Mouse (Mus musculus): ENCODE measurements around the gene B3gnt7.
"Not testable (repeated sequence)": the region's sequence is repeated elsewhere in the genome, so short reads cannot be mapped to it uniquely, and the experiment has no call there.

Gene B3gnt7

GRCm38 (mm10) chr1:86303063-86303872 is 636 bp downstream of the B3gnt7 start:
- DNase-seq (ENCODE audit: low spot score), result peak; percentile 71

GRCm38 (mm10) chr1:86303873-86304250 is 1.2 kb downstream of the B3gnt7 start:
- no peak for DNase-seq (ENCODE audit: low spot score)

GRCm38 (mm10) chr1:86306686-86307085 is 4.1 kb downstream of the B3gnt7 start:
- DNase-seq (ENCODE audit: low spot score), result no peak

GRCm38 (mm10) chr1:86307177-86307762 is 4.6 kb downstream of the B3gnt7 start:
- no peak for DNase-seq (ENCODE audit: low spot score)

GRCm38 (mm10) chr1:86307871-86308641 is 5.4 kb downstream of the B3gnt7 start:
- no peak for DNase-seq (ENCODE audit: low spot score)

- no peak for DNase-seq (ENCODE audit: low spot score)
Observed at GRCm38 (mm10) chr1:86309270-86309833, 6.7 kb downstream of the B3gnt7 start.

GRCm38 (mm10) chr1:86310536-86311310 is 8.1 kb downstream of the B3gnt7 start:
- no peak for DNase-seq (ENCODE audit: low spot score)

- DNase-seq (ENCODE audit: low spot score), result no peak
Observed at GRCm38 (mm10) chr1:86311467-86312005, 8.9 kb downstream of the B3gnt7 start.

GRCm38 (mm10) chr1:86312269-86312668 is 9.6 kb downstream of the B3gnt7 start:
- no peak for DNase-seq (ENCODE audit: low spot score)

- no peak for DNase-seq (ENCODE audit: low spot score)
Observed at GRCm38 (mm10) chr1:86313096-86313771, 10.6 kb downstream of the B3gnt7 start.

- DNase-seq (ENCODE audit: low spot score), result no peak
Observed at GRCm38 (mm10) chr1:86313772-86314125, 11.1 kb downstream of the B3gnt7 start.

GRCm38 (mm10) chr1:86320822-86321413 is 18.3 kb downstream of the B3gnt7 start:
- no peak for DNase-seq (ENCODE audit: low spot score)

- DNase-seq (ENCODE audit: low spot score), result no peak
Observed at GRCm38 (mm10) chr1:86336330-86336729, 33.7 kb downstream of the B3gnt7 start.

GRCm38 (mm10) chr1:86339156-86339812 is 36.7 kb downstream of the B3gnt7 start:
- DNase-seq (ENCODE audit: low spot score), result no peak

- not testable (repeated sequence) for DNase-seq (ENCODE audit: low spot score)
Observed at GRCm38 (mm10) chr1:86341096-86341495, 38.5 kb downstream of the B3gnt7 start.

GRCm38 (mm10) chr1:86342371-86342770 is 39.7 kb downstream of the B3gnt7 start:
- DNase-seq (ENCODE audit: low spot score), result no peak

- DNase-seq (ENCODE audit: low spot score), result no peak
Observed at GRCm38 (mm10) chr1:86343087-86343645, 40.5 kb downstream of the B3gnt7 start.

- no peak for DNase-seq (ENCODE audit: low spot score)
Observed at GRCm38 (mm10) chr1:86343969-86344861, 41.6 kb downstream of the B3gnt7 start.

- no peak for DNase-seq (ENCODE audit: low spot score)
Observed at GRCm38 (mm10) chr1:86345069-86345468, 42.4 kb downstream of the B3gnt7 start.

Measured in ovary, adult 18-20 months (tissue).